Mouse (Mus musculus): Measurements from ENCODE around the gene Glis3.

Gene Glis3

GRCm38 (mm10) chr19:28534964-28535363 is 144.9 kb downstream of the Glis3 start:
- DNase-seq (ENCODE audit: low spot score in 2 of 2) = no peak

- no peak for DNase-seq (ENCODE audit: low spot score in 2 of 2)
These were observed 146.3 kb downstream of the Glis3 start for GRCm38 (mm10) chr19:28533576-28533975.

GRCm38 (mm10) chr19:28531750-28532149 is 148.1 kb downstream of the Glis3 start:
- no peak for DNase-seq (ENCODE audit: low spot score in 2 of 2)

GRCm38 (mm10) chr19:28530846-28531245 is 149.0 kb downstream of the Glis3 start:
- peak in 1 of 2 experiments; percentile 16 for DNase-seq (ENCODE audit: low spot score in 2 of 2)

- DNase-seq (ENCODE audit: low spot score in 2 of 2) = no peak
These were observed 150.9 kb downstream of the Glis3 start for GRCm38 (mm10) chr19:28529006-28529405.

- DNase-seq (ENCODE audit: low spot score in 2 of 2) = no peak
These were observed 152.4 kb downstream of the Glis3 start for GRCm38 (mm10) chr19:28527446-28527845.

- DNase-seq (ENCODE audit: low spot score in 2 of 2) = no peak
These were observed 154.5 kb downstream of the Glis3 start for GRCm38 (mm10) chr19:28525331-28525730.

GRCm38 (mm10) chr19:28522289-28522688 is 157.6 kb downstream of the Glis3 start:
- no peak for DNase-seq (ENCODE audit: low spot score in 2 of 2)

GRCm38 (mm10) chr19:28520761-28521181 is 159.1 kb downstream of the Glis3 start:
- no peak for DNase-seq (ENCODE audit: low spot score in 2 of 2)

- no peak for DNase-seq (ENCODE audit: low spot score in 2 of 2)
These were observed 159.6 kb downstream of the Glis3 start for GRCm38 (mm10) chr19:28520128-28520745.

GRCm38 (mm10) chr19:28519296-28519695 is 160.6 kb downstream of the Glis3 start:
- DNase-seq (ENCODE audit: low spot score in 2 of 2) = no peak

- no peak for DNase-seq (ENCODE audit: low spot score in 2 of 2)
These were observed 161.0 kb downstream of the Glis3 start for GRCm38 (mm10) chr19:28518846-28519245.

- no peak for DNase-seq (ENCODE audit: low spot score in 2 of 2)
These were observed 161.6 kb downstream of the Glis3 start for GRCm38 (mm10) chr19:28518266-28518665.

GRCm38 (mm10) chr19:28517464-28518080 is 162.3 kb downstream of the Glis3 start:
- DNase-seq (ENCODE audit: low spot score in 2 of 2) = no peak

GRCm38 (mm10) chr19:28516487-28516886 is 163.4 kb downstream of the Glis3 start:
- no peak for DNase-seq (ENCODE audit: low spot score in 2 of 2)

- DNase-seq (ENCODE audit: low spot score in 2 of 2) = no peak
These were observed 167.4 kb downstream of the Glis3 start for GRCm38 (mm10) chr19:28512475-28512874.

- DNase-seq (ENCODE audit: low spot score in 2 of 2) = no peak
These were observed 168.0 kb downstream of the Glis3 start for GRCm38 (mm10) chr19:28511910-28512309.

GRCm38 (mm10) chr19:28505376-28505775 is 174.5 kb downstream of the Glis3 start:
- DNase-seq (ENCODE audit: low spot score in 2 of 2) = no peak

- no peak for DNase-seq (ENCODE audit: low spot score in 2 of 2)
These were observed 176.9 kb downstream of the Glis3 start for GRCm38 (mm10) chr19:28503011-28503410.

GRCm38 (mm10) chr19:28500975-28501374 is 178.9 kb downstream of the Glis3 start:
- no peak for DNase-seq (ENCODE audit: low spot score in 2 of 2)

GRCm38 (mm10) chr19:28500505-28500904 is 179.4 kb downstream of the Glis3 start:
- DNase-seq (ENCODE audit: low spot score in 2 of 2) = no peak

GRCm38 (mm10) chr19:28499786-28500185 is 180.1 kb downstream of the Glis3 start:
- DNase-seq (ENCODE audit: low spot score in 2 of 2) = no peak

- no peak for DNase-seq (ENCODE audit: low spot score in 2 of 2)
These were observed 184.0 kb downstream of the Glis3 start for GRCm38 (mm10) chr19:28495926-28496325.

All from urinary bladder, adult 18-20 months (tissue).